Mouse (Mus musculus) inflammation-experienced regulatory T-cells (primary cell): ENCODE data around the gene Gucy2e. TPM values are rescaled to one million over a fixed set of nuclear protein-coding genes. Genes with fewer than 3 reads are reported as not detected.

Experiments
- polyA plus RNA-seq, 2 experiments: library from polyadenylated mRNA; unstranded; fragments of 100-300 nt; shearing (Covaris generic); gene quantifications; one replicate each; pipeline ENCODE4 v1.2.1; 2017

The Gucy2e gene
- polyA plus RNA-seq = under 1 TPM; 0.34 to 0.43 TPM

DNA sequence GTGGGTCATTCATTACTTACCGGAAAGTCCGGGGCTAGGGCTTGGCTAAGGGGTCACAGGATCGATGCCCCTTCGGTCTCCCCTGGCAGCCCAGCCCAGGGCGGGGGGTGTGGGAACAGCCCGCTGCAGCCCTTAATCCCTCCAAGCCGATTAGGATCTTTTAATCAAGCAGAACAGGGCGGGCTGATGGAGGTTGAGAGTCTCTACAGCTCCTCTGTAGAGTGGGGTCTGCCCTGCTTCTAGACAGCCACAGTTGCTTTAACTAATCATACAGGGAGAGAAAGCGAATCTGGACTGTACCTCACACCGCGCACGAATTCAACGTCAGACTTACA lies at the start of gene Gucy2e:
Gene Gucy2e (minus strand): TSS at position 111 of the 335 bp plus-strand sequence.

GRCm38 (mm10) chr11:69197743-69198142 lies 39.1 kb downstream of the Gucy2e start, which contains the start of gene Alox8:
TSS of gene Alox8 (minus strand) at chr11:69197843.

Other genes starting within 250 kb of the Gucy2e start
- gene Pfas, start 228.6 kb downstream of the Gucy2e start, polyA plus RNA-seq = 1 to 10 TPM; 3.4 to 4.0 TPM
- 10 to 100 TPM; 21.2 to 28.1 TPM for gene Ctc1, start 221.1 kb downstream of the Gucy2e start, polyA plus RNA-seq
- 1 to 10 TPM; 3.4 to 5.2 TPM for gene Aurkb, start 191.4 kb downstream of the Gucy2e start, polyA plus RNA-seq
- 1 to 10 TPM; 6.4 to 7.6 TPM for gene Borcs6, start 177.3 kb downstream of the Gucy2e start, polyA plus RNA-seq
- 1 to 10 TPM; 2.4 to 4.8 TPM for gene Tmem107, start 166.2 kb downstream of the Gucy2e start, polyA plus RNA-seq
- 100 to 1,000 TPM; 137 to 175 TPM for gene Vamp2, start 148.5 kb downstream of the Gucy2e start, polyA plus RNA-seq
- 10 to 100 TPM in 1 of 2 experiments, 1 to 10 TPM in 1; 4.8 to 12.0 TPM for gene Per1, start 141.8 kb downstream of the Gucy2e start, polyA plus RNA-seq
- under 1 TPM in 1 of 2 experiments, not detected in 1; 0.51 TPM for gene Hes7, start 116.6 kb downstream of the Gucy2e start, polyA plus RNA-seq
- gene 9130213A22Rik, start 114.4 kb downstream of the Gucy2e start, polyA plus RNA-seq = under 1 TPM in 1 of 2 experiments, not detected in 1; 0.40 TPM
- gene Aloxe3, start 111.1 kb downstream of the Gucy2e start, polyA plus RNA-seq = 1 to 10 TPM in 1 of 2 experiments, under 1 TPM in 1; 0.27 to 1.6 TPM
- under 1 TPM in 1 of 2 experiments, not detected in 1; 0.18 TPM for gene Alox12b, start 80.0 kb downstream of the Gucy2e start, polyA plus RNA-seq
- 10 to 100 TPM in 1 of 2 experiments, 1 to 10 TPM in 1; 5.9 to 12.5 TPM for gene Alox8, start 39.2 kb downstream of the Gucy2e start, polyA plus RNA-seq
- gene Cntrob, start 86.7 kb upstream of the Gucy2e start, polyA plus RNA-seq = 10 to 100 TPM; 11.8 to 14.0 TPM
- gene Trappc1, start 86.9 kb upstream of the Gucy2e start, polyA plus RNA-seq = 100 to 1,000 TPM in 1 of 2 experiments, 10 to 100 TPM in 1; 91.3 to 101 TPM
- 1 to 10 TPM; 1.3 to 1.5 TPM for gene Kcnab3, start 89.2 kb upstream of the Gucy2e start, polyA plus RNA-seq
- gene Rnf227, start 103.4 kb upstream of the Gucy2e start, polyA plus RNA-seq = 10 to 100 TPM in 1 of 2 experiments, 1 to 10 TPM in 1; 5.8 to 13.3 TPM
- gene Chd3, start 132.4 kb upstream of the Gucy2e start, polyA plus RNA-seq = 100 to 1,000 TPM; 116 to 125 TPM
- 100 to 1,000 TPM in 1 of 2 experiments, 10 to 100 TPM in 1; 97.4 to 110 TPM for gene Naa38, start 158.5 kb upstream of the Gucy2e start, polyA plus RNA-seq
- 10 to 100 TPM; 25.6 to 30.9 TPM for gene Cyb5d1, start 158.6 kb upstream of the Gucy2e start, polyA plus RNA-seq
- gene Tmem88, start 161.2 kb upstream of the Gucy2e start, polyA plus RNA-seq = 1 to 10 TPM in 1 of 2 experiments, under 1 TPM in 1; 0.45 to 1.8 TPM
- gene Kdm6b, start 176.6 kb upstream of the Gucy2e start, polyA plus RNA-seq = 1 to 10 TPM; 5.0 to 5.4 TPM